Mouse (Mus musculus) G1E (cell line): Measurements from ENCODE around the gene Zfp541.

Experiments used
- CTCF ChIP-seq: IDR thresholded peaks from 2 replicates; pipeline ENCODE4 v1.5.1; 2012; ENCODE audit warnings: low read depth, low read length, inconsistent platforms, mixed read lengths
- GATA1 ChIP-seq: IDR thresholded peaks from 2 replicates; pipeline ENCODE4 v1.6.1; 2012; ENCODE audit warnings: borderline replicate concordance, low read length, inconsistent platforms, mixed read lengths
- GATA2 ChIP-seq: IDR thresholded peaks from 2 replicates; pipeline ENCODE4 v1.6.1; 2012; ENCODE audit warnings: low read depth, low read length, inconsistent platforms, borderline replicate concordance
- POLR2AphosphoS5 ChIP-seq: IDR thresholded peaks from 2 replicates; pipeline ENCODE4 v1.6.1; 2012; ENCODE audit warnings: low read depth, low read length, inconsistent platforms; ENCODE audit not compliant: insufficient replicate concordance
- TAL1 ChIP-seq: conservative IDR thresholded peaks from 2 replicates; pipeline ENCODE4 v1.6.1; 2012; ENCODE audit warnings: low read depth, low read length, inconsistent platforms, mixed read lengths

GRCm38 (mm10) chr7:16033059-16033458 lies 28.6 kb upstream of the Zfp541 start:
- TF ChIP-seq CTCF (no peak), GATA1 (no peak), TAL1 (no peak), POLR2AphosphoS5 (no peak), GATA2 (no peak)
